Mouse (Mus musculus): Measurements from ENCODE around the gene Olfr586. TPM values are rescaled to one million over a fixed set of nuclear protein-coding genes. Genes with fewer than 3 reads are reported as not detected.

Gene Olfr586
- polyA plus RNA-seq (2015; fragmentation: Nextera tagmentation; extraction: Ambion mirVana) = not detected in 2 replicates

DNA sequence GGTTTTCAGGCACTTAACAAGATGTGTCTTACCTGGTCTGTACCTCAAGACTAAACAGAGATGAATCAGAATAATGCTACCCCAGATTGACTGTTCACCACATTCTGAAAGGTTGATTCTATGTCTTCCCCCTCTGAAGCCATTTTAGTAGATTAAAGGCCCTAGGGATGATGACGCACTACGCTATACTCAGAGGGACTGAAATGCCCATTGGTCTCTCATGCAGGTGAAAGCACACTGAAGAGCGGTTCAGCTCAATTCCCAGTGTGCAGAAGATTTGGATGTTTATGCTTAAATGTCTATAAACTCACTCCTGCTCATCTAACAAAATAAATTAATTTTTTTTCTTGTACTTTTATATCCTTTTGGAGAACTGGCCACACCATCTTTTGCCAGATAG lies at the start of gene Olfr586:
Gene Olfr586, minus strand, starts transcription at position 101 of the 400 bp plus-strand sequence.
- H3K4me3 ChIP-seq (replicated peaks) = no peak within 1 kb of the TSS
- no peak within 1 kb of the TSS for H3K4me2 ChIP-seq (replicated peaks)
- H3K9me3 ChIP-seq (replicated peaks) = no peaks in the 10 kb centered on the region
- H3K27ac ChIP-seq (replicated peaks) = no peak within 1 kb of the TSS
- ATAC-seq (ENCODE audit: insufficient number of reproducible peaks, low FRiP score, low TSS enrichment, low read depth) = no peak
- 87% methylated on average over 3 of the region's 3 CpGs for WGBS
- H3K36me3 ChIP-seq = no peaks in the 10 kb centered on the region
- H3K4me1 ChIP-seq = no peaks in the 10 kb centered on the region
- H3K27me3 ChIP-seq = no peaks in the 10 kb centered on the region
- no peak within 1 kb of the TSS for H3K9ac ChIP-seq

DNA sequence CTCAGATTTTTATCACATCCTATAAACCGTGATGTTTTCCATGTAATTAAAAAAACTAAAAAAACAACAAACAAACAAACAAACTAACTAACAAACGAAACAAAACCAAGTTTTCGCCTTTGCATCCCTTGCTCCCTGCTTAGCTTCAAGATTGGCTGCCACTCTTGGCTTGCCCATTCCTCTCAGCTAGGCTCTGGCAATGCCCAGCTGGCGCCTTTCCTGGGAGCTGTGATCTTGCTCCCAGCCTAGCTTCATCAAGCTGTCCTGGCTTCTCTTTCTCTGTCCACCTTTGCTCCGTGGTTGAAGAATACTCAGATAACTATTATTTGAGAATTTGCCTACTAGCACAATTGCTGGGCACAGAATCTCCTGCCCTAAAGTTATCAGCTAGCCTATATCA lies 44.3 kb upstream of the Olfr586 start:
- no peaks in the 10 kb centered on the region for H3K9me3 ChIP-seq (replicated peaks)
- no peaks in the 10 kb centered on the region for H3K4me1 ChIP-seq
- WGBS = 74% methylated on average over 5 of the region's 5 CpGs
- no peak for ATAC-seq (ENCODE audit: insufficient number of reproducible peaks, low FRiP score, low TSS enrichment, low read depth)
- no peak overlapping the region for H3K9ac ChIP-seq
- H3K27ac ChIP-seq (replicated peaks) = no peak overlapping the region
- no peaks in the 10 kb centered on the region for H3K36me3 ChIP-seq
- H3K4me2 ChIP-seq (replicated peaks) = no peak overlapping the region
- H3K4me3 ChIP-seq (replicated peaks) = no peak overlapping the region
- no peaks in the 10 kb centered on the region for H3K27me3 ChIP-seq

DNA sequence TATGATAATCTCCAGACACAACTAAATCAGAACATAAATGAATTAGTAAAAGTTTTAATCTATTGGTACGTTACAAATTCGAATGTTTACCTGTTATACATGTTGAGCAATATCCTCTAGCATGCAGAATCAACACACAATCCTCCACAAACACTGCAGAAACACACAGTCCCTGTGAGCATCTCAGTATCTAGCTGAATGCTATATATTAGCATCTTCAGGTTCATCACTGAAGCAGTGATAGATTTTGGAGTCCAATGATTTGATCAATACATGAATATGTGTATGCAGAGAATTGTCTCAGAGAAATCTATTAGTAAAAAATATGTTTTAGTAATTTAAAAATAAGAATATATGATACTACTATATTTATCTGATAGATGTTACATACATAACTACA lies 30.8 kb upstream of the Olfr586 start, which contains the start of gene Olfr589:
Gene Olfr589, minus strand, starts transcription at position 101 of the 400 bp plus-strand sequence.
- no peak within 1 kb of the TSS for H3K27ac ChIP-seq (replicated peaks)
- no peak within 1 kb of the TSS for H3K9ac ChIP-seq
- no peaks in the 10 kb centered on the region for H3K9me3 ChIP-seq (replicated peaks)
- no peaks in the 10 kb centered on the region for H3K4me1 ChIP-seq
- H3K36me3 ChIP-seq = no peaks in the 10 kb centered on the region
- H3K4me2 ChIP-seq (replicated peaks) = no peak within 1 kb of the TSS
- 50% methylated on average over 2 of the region's 2 CpGs for WGBS
- no peak within 1 kb of the TSS for H3K4me3 ChIP-seq (replicated peaks)
- H3K27me3 ChIP-seq = no peaks in the 10 kb centered on the region
- no peak for ATAC-seq (ENCODE audit: insufficient number of reproducible peaks, low FRiP score, low TSS enrichment, low read depth)

DNA sequence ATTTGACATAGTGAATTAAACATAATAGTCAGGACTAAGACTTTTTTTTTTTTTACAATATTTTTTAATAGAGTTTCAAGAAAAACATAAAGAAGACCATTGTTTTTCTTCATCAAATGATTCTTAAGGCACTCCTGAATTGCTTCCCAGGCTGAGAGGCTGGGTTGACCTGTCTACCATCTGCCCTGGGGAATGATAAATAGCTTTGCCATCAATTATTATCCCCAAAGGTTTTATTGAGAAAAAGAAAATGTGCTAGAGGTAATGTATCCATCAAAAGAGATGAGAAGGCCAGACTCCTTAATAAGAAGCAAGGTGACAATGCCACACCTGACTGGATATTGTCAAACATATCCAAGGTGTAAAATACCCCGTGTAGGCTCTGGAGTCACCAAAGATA lies 15.1 kb upstream of the Olfr586 start, which contains the start of gene Olfr588-ps1:
Gene Olfr588-ps1, plus strand, starts transcription at position 301 of the 400 bp plus-strand sequence.
- Histone ChIP-seq H3K27me3 (no peaks in the 10 kb centered on the region), H3K9ac (no peak within 1 kb of the TSS), H3K27ac (replicated peaks) (no peak within 1 kb of the TSS), H3K36me3 (no peaks in the 10 kb centered on the region), H3K4me1 (no peaks in the 10 kb centered on the region), H3K4me2 (replicated peaks) (no peak within 1 kb of the TSS), H3K9me3 (replicated peaks) (no peaks in the 10 kb centered on the region), H3K4me3 (replicated peaks) (no peak within 1 kb of the TSS)
- ATAC-seq (ENCODE audit: insufficient number of reproducible peaks, low FRiP score, low TSS enrichment, low read depth) = no peak
- 93% methylated on average over 1 of the region's 1 CpGs for WGBS

DNA sequence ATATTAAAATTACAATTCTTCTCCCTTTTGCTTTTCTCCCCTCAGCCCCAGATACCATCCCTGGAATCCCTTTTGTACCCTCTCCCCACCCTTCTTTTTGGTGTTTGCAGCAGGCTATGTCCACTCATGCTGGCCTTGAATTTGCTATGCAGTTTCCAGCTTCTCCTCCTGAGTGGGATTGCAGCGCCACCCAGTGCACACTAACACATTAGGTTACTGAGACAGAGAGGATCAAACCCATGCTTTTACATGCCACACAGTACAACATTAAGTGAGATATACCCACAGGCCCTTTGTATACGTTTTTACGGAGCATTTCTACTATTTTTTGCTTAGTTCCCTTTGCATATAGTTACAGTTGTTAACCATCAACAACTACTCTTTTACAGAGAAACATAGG lies 6.0 kb downstream of the Olfr586 start:
- no peak overlapping the region for H3K4me2 ChIP-seq (replicated peaks)
- H3K9me3 ChIP-seq (replicated peaks) = no peaks in the 10 kb centered on the region
- H3K4me3 ChIP-seq (replicated peaks) = no peak overlapping the region
- no peaks in the 10 kb centered on the region for H3K36me3 ChIP-seq
- H3K27me3 ChIP-seq = no peaks in the 10 kb centered on the region
- H3K27ac ChIP-seq (replicated peaks) = no peak overlapping the region
- WGBS = 43% methylated on average over 3 of the region's 3 CpGs
- H3K9ac ChIP-seq = no peak overlapping the region
- ATAC-seq (ENCODE audit: insufficient number of reproducible peaks, low FRiP score, low TSS enrichment, low read depth) = no peak
- H3K4me1 ChIP-seq = no peaks in the 10 kb centered on the region

DNA sequence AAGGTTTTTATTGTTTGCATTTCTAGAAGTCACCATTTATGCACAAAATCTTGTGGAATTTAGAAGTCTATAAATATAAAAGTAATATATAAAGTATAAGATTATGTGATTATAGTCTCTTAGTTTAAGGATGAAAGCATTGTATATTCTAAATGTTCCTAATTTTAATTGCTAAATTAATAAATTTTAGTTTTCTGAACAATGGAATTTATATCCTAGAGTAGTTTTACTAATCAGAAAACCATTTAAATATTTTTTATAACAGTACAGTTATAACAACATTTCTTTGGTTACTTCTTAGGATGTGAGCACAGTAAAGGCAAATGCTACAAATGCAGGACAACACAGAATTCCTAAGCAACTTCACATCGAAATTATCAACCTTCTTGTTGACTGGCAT lies 28.0 kb downstream of the Olfr586 start, which contains the start of gene Olfr585:
Gene Olfr585, plus strand, starts transcription at position 301 of the 400 bp plus-strand sequence.
- Histone ChIP-seq H3K27ac (replicated peaks) (no peak within 1 kb of the TSS), H3K9me3 (replicated peaks) (no peaks in the 10 kb centered on the region), H3K4me2 (replicated peaks) (no peak within 1 kb of the TSS), H3K36me3 (no peaks in the 10 kb centered on the region), H3K27me3 (no peaks in the 10 kb centered on the region), H3K4me3 (replicated peaks) (no peak within 1 kb of the TSS), H3K9ac (no peak within 1 kb of the TSS), H3K4me1 (no peaks in the 10 kb centered on the region)
- 69% methylated on average over 1 of the region's 1 CpGs for WGBS
- ATAC-seq (ENCODE audit: insufficient number of reproducible peaks, low FRiP score, low TSS enrichment, low read depth) = no peak

DNA sequence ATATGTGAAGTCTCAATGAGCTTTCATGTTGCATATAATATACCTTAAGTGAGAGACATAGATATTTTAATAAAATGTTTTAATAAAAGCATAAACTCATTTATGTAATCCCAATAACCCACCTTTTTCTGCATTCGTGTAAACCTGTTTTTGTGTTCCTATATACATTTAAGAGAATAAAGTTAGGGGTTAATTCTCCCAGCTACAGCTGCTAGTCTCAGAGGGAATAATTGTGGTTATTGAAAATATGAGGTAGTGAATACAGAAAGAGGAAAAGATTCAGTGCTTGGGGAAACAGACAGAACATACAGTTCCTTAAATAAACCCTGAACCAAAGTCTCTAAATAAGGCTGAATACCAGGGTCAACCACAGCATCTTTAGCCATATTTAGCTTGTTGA lies 43.9 kb downstream of the Olfr586 start, which contains the start of gene Olfr584:
Gene Olfr584, plus strand, starts transcription at position 301 of the 400 bp plus-strand sequence.
- H3K36me3 ChIP-seq = no peaks in the 10 kb centered on the region
- H3K9ac ChIP-seq = no peak within 1 kb of the TSS
- no peak within 1 kb of the TSS for H3K4me3 ChIP-seq (replicated peaks)
- 69% methylated on average over 1 of the region's 1 CpGs for WGBS
- no peaks in the 10 kb centered on the region for H3K9me3 ChIP-seq (replicated peaks)
- ATAC-seq (ENCODE audit: insufficient number of reproducible peaks, low FRiP score, low TSS enrichment, low read depth) = no peak
- H3K4me1 ChIP-seq = no peaks in the 10 kb centered on the region
- no peaks in the 10 kb centered on the region for H3K27me3 ChIP-seq
- H3K27ac ChIP-seq (replicated peaks) = no peak within 1 kb of the TSS
- H3K4me2 ChIP-seq (replicated peaks) = no peak within 1 kb of the TSS

Other genes with a start within 250 kb of the Olfr586 start
- 0.18 TPM in 1 of 2 replicates, not detected in the other for gene Olfr568, start 248.5 kb downstream of the Olfr586 start, polyA plus RNA-seq (2015; fragmentation: Nextera tagmentation; extraction: Ambion mirVana)
- gene Olfr569, start 234.8 kb downstream of the Olfr586 start, polyA plus RNA-seq (2015; fragmentation: Nextera tagmentation; extraction: Ambion mirVana) = 0.11 TPM in 1 of 2 replicates, not detected in the other
- gene Olfr570, start 231.1 kb downstream of the Olfr586 start, polyA plus RNA-seq (2015; fragmentation: Nextera tagmentation; extraction: Ambion mirVana) = 0.38 and 0.67 TPM in 2 replicates
- 0.08 and 0.09 TPM in 2 replicates for gene Olfr571, start 208.1 kb downstream of the Olfr586 start, polyA plus RNA-seq (2015; fragmentation: Nextera tagmentation; extraction: Ambion mirVana)
- gene Olfr572, start 201.2 kb downstream of the Olfr586 start, polyA plus RNA-seq (2015; fragmentation: Nextera tagmentation; extraction: Ambion mirVana) = not detected in 2 replicates
- gene Olfr573-ps1, start 183.1 kb downstream of the Olfr586 start, polyA plus RNA-seq (2015; fragmentation: Nextera tagmentation; extraction: Ambion mirVana) = not detected in 2 replicates
- not detected in 2 replicates for gene Olfr574, start 177.2 kb downstream of the Olfr586 start, polyA plus RNA-seq (2015; fragmentation: Nextera tagmentation; extraction: Ambion mirVana)
- gene Olfr575, start 166.9 kb downstream of the Olfr586 start, polyA plus RNA-seq (2015; fragmentation: Nextera tagmentation; extraction: Ambion mirVana) = not detected in 2 replicates
- gene Olfr576, start 163.0 kb downstream of the Olfr586 start, polyA plus RNA-seq (2015; fragmentation: Nextera tagmentation; extraction: Ambion mirVana) = not detected in 2 replicates
- 0.05 TPM in 1 of 2 replicates, not detected in the other for gene Olfr577, start 149.7 kb downstream of the Olfr586 start, polyA plus RNA-seq (2015; fragmentation: Nextera tagmentation; extraction: Ambion mirVana)
- 0.71 and 0.87 TPM in 2 replicates for gene Olfr578, start 136.3 kb downstream of the Olfr586 start, polyA plus RNA-seq (2015; fragmentation: Nextera tagmentation; extraction: Ambion mirVana)
- gene Olfr582, start 87.6 kb downstream of the Olfr586 start, polyA plus RNA-seq (2015; fragmentation: Nextera tagmentation; extraction: Ambion mirVana) = 0.05 and 0.11 TPM in 2 replicates
- not detected in 2 replicates for gene Olfr583, start 74.3 kb downstream of the Olfr586 start, polyA plus RNA-seq (2015; fragmentation: Nextera tagmentation; extraction: Ambion mirVana)
- 0.08 TPM in 1 of 2 replicates, not detected in the other for gene Olfr584, start 43.8 kb downstream of the Olfr586 start, polyA plus RNA-seq (2015; fragmentation: Nextera tagmentation; extraction: Ambion mirVana)
- not detected in 2 replicates for gene Olfr585, start 27.9 kb downstream of the Olfr586 start, polyA plus RNA-seq (2015; fragmentation: Nextera tagmentation; extraction: Ambion mirVana)
- gene Olfr588-ps1, start 15.2 kb upstream of the Olfr586 start, polyA plus RNA-seq (2015; fragmentation: Nextera tagmentation; extraction: Ambion mirVana) = not detected in 2 replicates
- not detected in 2 replicates for gene Olfr589, start 30.7 kb upstream of the Olfr586 start, polyA plus RNA-seq (2015; fragmentation: Nextera tagmentation; extraction: Ambion mirVana)
- gene Olfr591, start 52.7 kb upstream of the Olfr586 start, polyA plus RNA-seq (2015; fragmentation: Nextera tagmentation; extraction: Ambion mirVana) = 0.12 and 0.16 TPM in 2 replicates
- gene Olfr592, start 59.2 kb upstream of the Olfr586 start, polyA plus RNA-seq (2015; fragmentation: Nextera tagmentation; extraction: Ambion mirVana) = 0.12 TPM in 1 of 2 replicates, not detected in the other
- not detected in 2 replicates for gene Olfr593, start 86.2 kb upstream of the Olfr586 start, polyA plus RNA-seq (2015; fragmentation: Nextera tagmentation; extraction: Ambion mirVana)
- gene Olfr594, start 91.4 kb upstream of the Olfr586 start, polyA plus RNA-seq (2015; fragmentation: Nextera tagmentation; extraction: Ambion mirVana) = 0.15 and 0.24 TPM in 2 replicates
- gene Usp17ld, start 126.9 kb upstream of the Olfr586 start, polyA plus RNA-seq (2015; fragmentation: Nextera tagmentation; extraction: Ambion mirVana) = not detected in 2 replicates
- not detected in 2 replicates for gene Olfr596, start 180.0 kb upstream of the Olfr586 start, polyA plus RNA-seq (2015; fragmentation: Nextera tagmentation; extraction: Ambion mirVana)
- 0.15 TPM in 1 of 2 replicates, not detected in the other for gene Olfr597, start 190.7 kb upstream of the Olfr586 start, polyA plus RNA-seq (2015; fragmentation: Nextera tagmentation; extraction: Ambion mirVana)
- gene Olfr598, start 197.9 kb upstream of the Olfr586 start, polyA plus RNA-seq (2015; fragmentation: Nextera tagmentation; extraction: Ambion mirVana) = 0.12 and 0.55 TPM in 2 replicates
- not detected in 2 replicates for gene Olfr599, start 210.3 kb upstream of the Olfr586 start, polyA plus RNA-seq (2015; fragmentation: Nextera tagmentation; extraction: Ambion mirVana)
- not detected in 2 replicates for gene Olfr600, start 224.0 kb upstream of the Olfr586 start, polyA plus RNA-seq (2015; fragmentation: Nextera tagmentation; extraction: Ambion mirVana)
- gene Olfr601, start 237.0 kb upstream of the Olfr586 start, polyA plus RNA-seq (2015; fragmentation: Nextera tagmentation; extraction: Ambion mirVana) = 0.22 and 0.43 TPM in 2 replicates

All from embryonic facial prominence, embryonic 15.5 days (tissue).